Mouse (Mus musculus): Measurements from ENCODE around the gene Dcaf15.
A peak's percentile ranks its signal among the peaks of the same experiment; 100 is the strongest.

Gene Dcaf15

GRCm38 (mm10) chr8:84101476-84102270 lies 2.9 kb downstream of the Dcaf15 start:
- DNase-seq = peak in 1 of 2 experiments; percentile 11

- no peak for DNase-seq
These were observed 6.2 kb downstream of the Dcaf15 start for GRCm38 (mm10) chr8:84098376-84098775.

- no peak for DNase-seq
These were observed 8.5 kb downstream of the Dcaf15 start for GRCm38 (mm10) chr8:84096061-84096460.

- no peak for DNase-seq
These were observed 14.0 kb downstream of the Dcaf15 start for GRCm38 (mm10) chr8:84090585-84090984.

GRCm38 (mm10) chr8:84089277-84089676 lies 15.3 kb downstream of the Dcaf15 start:
- DNase-seq = no peak

GRCm38 (mm10) chr8:84087821-84088220 lies 16.7 kb downstream of the Dcaf15 start:
- no peak for DNase-seq

GRCm38 (mm10) chr8:84087156-84087555 lies 17.4 kb downstream of the Dcaf15 start:
- DNase-seq = peak in 1 of 2 experiments; percentile 33

- DNase-seq = peak in 1 of 2 experiments; percentile 44
These were observed 20.0 kb downstream of the Dcaf15 start for GRCm38 (mm10) chr8:84084341-84085115.

- peak; percentile 41 to 65 for DNase-seq
These were observed 20.7 kb downstream of the Dcaf15 start for GRCm38 (mm10) chr8:84083829-84084241.

- no peak for DNase-seq
These were observed 25.4 kb downstream of the Dcaf15 start for GRCm38 (mm10) chr8:84079206-84079605.

- DNase-seq = no peak
These were observed 27.7 kb downstream of the Dcaf15 start for GRCm38 (mm10) chr8:84076849-84077248.

GRCm38 (mm10) chr8:84076412-84076811 lies 28.2 kb downstream of the Dcaf15 start:
- DNase-seq = no peak

GRCm38 (mm10) chr8:84073230-84073976 lies 31.2 kb downstream of the Dcaf15 start:
- DNase-seq = no peak

- DNase-seq = no peak
These were observed 32.2 kb downstream of the Dcaf15 start for GRCm38 (mm10) chr8:84072321-84072720.

GRCm38 (mm10) chr8:84071921-84072320 lies 32.6 kb downstream of the Dcaf15 start:
- DNase-seq = peak; percentile 43 to 64

GRCm38 (mm10) chr8:84070667-84071066 lies 33.9 kb downstream of the Dcaf15 start:
- DNase-seq = no peak

- no peak for DNase-seq
These were observed 34.3 kb downstream of the Dcaf15 start for GRCm38 (mm10) chr8:84070241-84070640.

- DNase-seq = peak in 1 of 2 experiments; percentile 35
These were observed 34.8 kb downstream of the Dcaf15 start for GRCm38 (mm10) chr8:84069750-84070149.

- no peak for DNase-seq
These were observed 35.4 kb downstream of the Dcaf15 start for GRCm38 (mm10) chr8:84069169-84069568.

GRCm38 (mm10) chr8:84068316-84069035 lies 36.1 kb downstream of the Dcaf15 start:
- DNase-seq = no peak

GRCm38 (mm10) chr8:84067911-84068310 lies 36.7 kb downstream of the Dcaf15 start:
- DNase-seq = no peak

- peak; percentile 98 for DNase-seq
These were observed 37.5 kb downstream of the Dcaf15 start for GRCm38 (mm10) chr8:84067047-84067573.

Measured in kidney, postnatal 4 days (tissue).